Mouse (Mus musculus) sigmoid colon, adult 10 weeks (tissue): Measurements from ENCODE around the gene Setd4. TPM values are rescaled to one million over a fixed set of nuclear protein-coding genes. Genes with fewer than 3 reads are reported as not detected.

Source experiments
- polyA plus RNA-seq: library from polyadenylated mRNA; stranded (reverse); fragments of 350-450 nt; fragmentation: Illumina TruSeq; extraction: RNeasy Lipid Tissue Mini Kit (QIAGEN cat#74804); gene quantifications from one replicate; pipeline ENCODE4 v1.2.3, GENCODE M21; 2014; ENCODE audit warnings: low read depth, low replicate concordance

The Setd4 gene
- polyA plus RNA-seq: 2.0 TPM

DNA sequence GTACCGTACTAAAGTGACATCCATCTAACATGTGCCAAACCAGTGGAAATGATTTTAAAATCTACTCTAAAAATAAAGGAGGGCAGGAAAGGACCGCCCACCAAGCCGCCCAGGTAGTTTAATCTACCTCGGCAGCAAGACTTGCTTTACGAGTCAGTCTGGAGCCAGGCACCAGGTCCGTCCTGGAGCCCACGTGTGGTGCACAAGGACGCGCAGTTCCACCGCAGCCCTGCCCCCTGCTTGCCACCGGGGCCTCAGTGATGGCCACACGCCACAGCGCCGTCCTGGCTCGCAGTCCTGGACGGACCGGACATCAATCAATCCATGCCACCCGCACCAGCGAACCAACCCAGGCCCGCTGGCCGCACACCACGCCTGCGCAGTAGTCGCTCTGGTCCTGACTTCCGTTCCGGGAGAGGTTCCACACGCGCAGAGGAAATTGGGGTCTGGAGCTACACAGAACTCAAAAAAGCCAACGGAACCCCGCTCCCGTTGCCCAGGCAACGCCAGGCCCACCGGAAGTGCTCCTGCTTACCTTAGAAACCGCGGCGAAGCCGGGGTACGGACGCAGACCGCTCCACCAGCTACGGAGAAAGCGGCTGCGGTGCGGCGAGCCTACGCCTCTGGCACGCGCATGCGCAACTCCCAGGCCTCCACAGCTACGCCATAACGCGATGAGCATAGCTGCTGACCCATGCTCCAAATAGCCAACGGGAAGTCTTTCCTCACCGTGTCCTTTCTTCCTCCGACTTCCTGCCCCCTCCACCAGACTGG is at the start of gene Setd4:
Gene Setd4 (minus strand): TSS at position 625 of the 774 bp plus-strand sequence.

DNA sequence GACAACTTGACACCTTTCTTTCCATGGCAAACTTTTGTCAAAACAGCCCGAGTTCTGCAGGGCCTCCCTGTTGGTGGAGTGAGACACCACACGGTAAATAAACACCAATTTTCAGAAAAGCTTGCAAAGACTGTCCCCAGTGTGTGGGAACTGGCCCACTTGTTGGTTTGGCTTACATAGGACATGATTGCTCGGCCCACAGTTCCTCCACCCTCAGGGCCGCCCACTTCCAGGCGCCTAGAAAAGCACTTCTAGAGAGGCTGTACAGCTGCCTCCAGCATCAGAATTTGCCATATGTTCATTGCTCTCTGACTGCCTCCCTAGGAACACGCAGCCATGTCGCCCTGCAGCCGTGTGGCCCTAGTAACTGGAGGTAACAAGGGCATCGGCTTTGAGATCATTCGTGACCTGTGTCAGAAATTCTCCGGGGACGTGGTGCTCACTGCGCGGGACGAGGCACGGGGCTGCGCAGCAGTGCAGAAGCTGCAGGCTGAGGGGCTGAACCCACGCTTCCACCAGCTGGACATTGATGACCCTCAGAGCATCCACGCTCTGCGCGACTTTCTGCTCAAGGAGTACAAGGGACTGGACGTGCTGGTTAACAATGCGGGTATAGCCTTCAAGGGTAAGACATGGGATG is 24.0 kb upstream of the Setd4 start, which contains the start of gene Gm5678:
Gene Gm5678 (plus strand): TSS at position 337 of the 640 bp plus-strand sequence.

DNA sequence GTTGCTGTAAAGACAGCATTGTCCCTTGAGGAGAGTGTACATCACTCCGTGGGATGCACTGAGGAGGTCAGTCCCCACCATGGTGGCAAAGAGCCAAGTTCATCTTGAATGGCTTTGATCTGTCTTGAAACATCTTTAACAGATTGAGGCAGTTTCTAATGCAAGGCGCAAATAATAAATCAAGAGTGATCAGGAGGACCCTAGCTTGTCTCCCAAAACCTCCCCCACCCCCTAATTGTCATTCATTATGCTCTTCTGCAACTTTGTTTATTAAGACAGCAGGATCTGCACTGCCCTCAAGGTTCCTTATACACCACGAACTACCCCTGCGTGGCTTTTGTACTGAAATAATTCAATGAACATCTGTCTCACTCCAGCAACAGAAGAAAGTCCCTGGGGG is 1.7 kb upstream of the Setd4 start, which contains the start of gene Cbr1:
Gene Cbr1 (plus strand): TSS at position 301 of the 400 bp plus-strand sequence.

Other genes starting within 250 kb of the Setd4 start
- gene Cbr1, start 1.8 kb upstream of the Setd4 start, polyA plus RNA-seq: 46.7 TPM
- gene Gm5678, start 24.0 kb upstream of the Setd4 start, polyA plus RNA-seq: not detected
- gene Cbr3, start 79.2 kb upstream of the Setd4 start, polyA plus RNA-seq: 4.3 TPM
- 30.3 TPM for gene Dop1b, start 107.8 kb upstream of the Setd4 start, polyA plus RNA-seq
- gene Morc3, start 228.1 kb upstream of the Setd4 start, polyA plus RNA-seq: 162 TPM